Mouse (Mus musculus) G1E-ER4 (cell line): ENCODE measurements around the gene Zbtb17. TPM values are rescaled to one million over a fixed set of nuclear protein-coding genes. Genes with fewer than 3 reads are reported as not detected.

ENCODE experiments used
- GATA1 ChIP-seq: IDR thresholded peaks from one replicate; pipeline ENCODE4 v1.8.0; 2012; ENCODE audit warnings: low read length, inconsistent platforms
- polyA plus RNA-seq: library from polyadenylated mRNA; stranded (reverse); fragments of >175 nt; gene quantifications from 2 replicates; pipeline ENCODE4 v1.2.3, GENCODE M21; 2012

The Zbtb17 gene
- polyA plus RNA-seq, 1 experiment, result 50.0 TPM

GRCm38 (mm10) chr4:141500637-141501036 is 56.2 kb downstream of the Zbtb17 start:
- no peak for TF ChIP-seq GATA1

DNA sequence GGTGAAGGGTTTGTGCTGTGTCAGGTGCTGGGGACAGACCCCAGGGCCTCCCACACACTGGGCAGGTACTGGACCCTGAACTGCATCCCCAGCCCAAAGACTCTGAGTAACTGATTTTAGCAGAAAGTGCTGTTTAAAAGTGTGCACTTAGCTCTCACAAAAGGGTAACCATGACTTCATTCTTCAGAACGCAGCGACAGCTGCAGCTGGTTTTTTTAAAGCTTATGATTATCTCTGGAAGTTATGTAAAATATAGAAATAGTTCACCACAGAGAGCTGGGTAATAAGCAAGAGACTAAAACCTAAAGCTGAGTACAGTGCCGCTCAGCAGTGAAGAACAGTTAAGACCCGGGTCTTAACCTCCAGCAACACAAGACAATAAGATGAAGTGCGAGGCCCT is 56.6 kb downstream of the Zbtb17 start:
- no peak for TF ChIP-seq GATA1

GRCm38 (mm10) chr4:141502723-141503122 is 58.3 kb downstream of the Zbtb17 start:
- TF ChIP-seq GATA1, result no peak

GRCm38 (mm10) chr4:141504471-141504870 is 60.0 kb downstream of the Zbtb17 start:
- TF ChIP-seq GATA1, result no peak

DNA sequence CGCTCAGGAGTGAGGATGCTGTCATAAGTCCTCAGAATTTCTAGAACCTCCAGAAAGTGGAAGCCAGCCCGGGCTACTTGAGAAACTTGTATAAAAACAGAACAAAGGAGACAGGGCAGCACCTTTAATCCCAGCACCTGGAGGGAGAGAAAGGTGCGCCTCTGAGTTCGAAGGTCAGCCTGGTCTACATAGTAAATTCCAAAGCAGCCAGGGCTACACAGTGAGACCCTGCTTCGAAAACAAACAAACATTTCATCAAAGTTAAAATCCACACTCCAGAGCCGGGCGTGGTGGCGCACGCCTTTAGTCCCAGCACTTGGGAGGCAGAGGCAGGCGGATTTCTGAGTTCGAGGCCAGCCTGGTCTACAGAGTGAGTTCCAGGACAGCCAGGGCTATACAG is 61.4 kb downstream of the Zbtb17 start:
- no peak for TF ChIP-seq GATA1

- no peak for TF ChIP-seq GATA1
Measured at GRCm38 (mm10) chr4:141506352-141506751, 61.9 kb downstream of the Zbtb17 start.

DNA sequence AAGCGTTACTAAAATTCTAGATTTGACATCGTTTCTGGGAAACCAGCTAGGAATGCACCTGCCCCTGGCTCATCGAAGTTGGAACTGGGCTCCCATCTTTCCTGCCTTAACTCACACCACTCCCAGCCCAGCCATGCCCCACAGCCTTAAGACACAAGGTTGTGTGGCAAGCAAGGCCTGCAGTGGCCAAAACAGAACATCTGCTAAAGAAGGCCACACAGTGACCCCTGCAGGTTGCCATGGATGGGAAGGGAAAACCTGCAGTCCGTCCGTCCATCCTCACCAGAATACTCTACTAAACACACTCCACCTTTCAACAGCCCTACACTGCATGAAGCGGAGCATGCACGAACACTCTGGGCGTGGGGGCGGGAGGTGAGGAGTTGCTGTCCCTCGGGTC is 62.4 kb downstream of the Zbtb17 start:
- TF ChIP-seq GATA1, result no peak

- TF ChIP-seq GATA1, result no peak
Measured at GRCm38 (mm10) chr4:141510457-141510856, 66.0 kb downstream of the Zbtb17 start.

- TF ChIP-seq GATA1, result no peak
Measured at GRCm38 (mm10) chr4:141512145-141512544, 67.7 kb downstream of the Zbtb17 start.

DNA sequence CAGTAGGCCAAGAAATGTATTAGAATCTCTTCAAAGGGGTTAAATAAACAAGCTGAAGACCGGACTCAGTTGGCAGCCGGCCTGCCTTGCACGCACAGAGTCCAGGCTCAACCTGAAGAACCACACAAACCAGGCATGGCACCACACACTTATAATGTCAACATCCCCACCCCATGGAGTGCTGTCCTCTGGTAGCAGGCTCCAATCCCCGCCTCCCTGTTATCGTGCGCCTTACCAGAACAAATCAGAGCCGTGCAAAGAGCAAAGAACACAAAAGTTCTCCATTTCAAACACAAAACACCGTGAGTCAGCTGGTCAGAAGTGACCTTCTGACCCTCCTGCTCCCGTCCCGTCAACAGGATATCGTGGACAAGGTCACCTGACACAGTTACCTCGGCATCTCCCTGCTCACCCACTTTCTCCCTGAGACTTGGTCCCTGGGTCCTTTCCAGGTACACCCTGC is 69.8 kb downstream of the Zbtb17 start:
- no peak for TF ChIP-seq GATA1

Other genes starting within 250 kb of the Zbtb17 start
- gene Rsg1, start 230.7 kb upstream of the Zbtb17 start, polyA plus RNA-seq, result 0.76 and 0.92 TPM in 2 replicates
- gene Arhgef19, start 205.2 kb upstream of the Zbtb17 start, polyA plus RNA-seq, result not detected in 2 replicates
- gene Epha2, start 143.4 kb upstream of the Zbtb17 start, polyA plus RNA-seq, result 0.02 TPM in 1 of 2 replicates, not detected in the other
- gene Fam131c, start 76.4 kb upstream of the Zbtb17 start, polyA plus RNA-seq, result not detected in 2 replicates
- not detected in 2 replicates for gene Clcnka, start 45.9 kb upstream of the Zbtb17 start, polyA plus RNA-seq
- not detected in 2 replicates for gene Clcnkb, start 28.6 kb upstream of the Zbtb17 start, polyA plus RNA-seq
- not detected in 2 replicates for gene Hspb7, start 23.9 kb upstream of the Zbtb17 start, polyA plus RNA-seq
- not detected in 2 replicates for gene Srarp, start 8.5 kb upstream of the Zbtb17 start, polyA plus RNA-seq
- 124 and 156 TPM in 2 replicates for gene Spen, start 93.9 kb downstream of the Zbtb17 start, polyA plus RNA-seq
- gene Fblim1, start 161.4 kb downstream of the Zbtb17 start, polyA plus RNA-seq, result not detected in 2 replicates
- not detected in 2 replicates for gene Tmem82, start 174.0 kb downstream of the Zbtb17 start, polyA plus RNA-seq
- not detected in 2 replicates for gene Slc25a34, start 179.2 kb downstream of the Zbtb17 start, polyA plus RNA-seq
- 19.5 and 20.7 TPM in 2 replicates for gene Plekhm2, start 220.2 kb downstream of the Zbtb17 start, polyA plus RNA-seq
- gene Rsc1a1, start 240.9 kb downstream of the Zbtb17 start, polyA plus RNA-seq, result 3.3 TPM in 1 of 2 replicates, not detected in the other